Mouse (Mus musculus): ENCODE data around the gene Dph1. TPM values are rescaled to one million over a fixed set of nuclear protein-coding genes. Genes with fewer than 3 reads are reported as not detected.

Dph1 gene
- polyA plus RNA-seq (2015; fragmentation: Nextera tagmentation; extraction: Ambion mirVana), result 18.4 and 21.3 TPM in 2 replicates

- peak within 1 kb of the TSS; percentile 64 for H3K27ac ChIP-seq
- peaks cover 32% of the 10 kb centered on the region for H3K27me3 ChIP-seq (replicated peaks)
- H3K9me3 ChIP-seq, result no peaks in the 10 kb centered on the region
- WGBS, result 62% methylated on average over 5 of the region's 5 CpGs
- peaks cover 32% of the 10 kb centered on the region for H3K4me1 ChIP-seq
- H3K4me3 ChIP-seq (replicated peaks), result peak within 1 kb of the TSS; percentile 82
- peak within 1 kb of the TSS; percentile 62 for H3K9ac ChIP-seq
- ATAC-seq (ENCODE audit: insufficient read depth, low FRiP score, low read depth), result no peak
- H3K36me3 ChIP-seq, result no peaks in the 10 kb centered on the region
- peak within 1 kb of the TSS; percentile 79 for H3K4me2 ChIP-seq
These were observed at the start of gene Dph1 for GRCm38 (mm10) chr11:75190905-75191441. Gene Dph1, minus strand, starts transcription at chr11:75191241.

GRCm38 (mm10) chr11:75240158-75240934 is 49.3 kb upstream of the Dph1 start:
- Histone ChIP-seq H3K9me3 (no peaks in the 10 kb centered on the region), H3K36me3 (no peaks in the 10 kb centered on the region), H3K27me3 (replicated peaks) (no peaks in the 10 kb centered on the region), H3K27ac (no peak overlapping the region), H3K9ac (no peak overlapping the region), H3K4me2 (no peak overlapping the region), H3K4me1 (0 out of 2 replicates have a peak, but pooled peaks cover under 1% of the 10 kb centered on the region), H3K4me3 (replicated peaks) (no peak overlapping the region)
- 61% methylated on average over 13 of the region's 13 CpGs for WGBS
- no peak for ATAC-seq (ENCODE audit: insufficient read depth, low FRiP score, low read depth)

- Histone ChIP-seq H3K9me3 (no peaks in the 10 kb centered on the region), H3K36me3 (no peaks in the 10 kb centered on the region), H3K27me3 (replicated peaks) (0 out of 2 replicates have a peak, but pooled peaks cover 6% of the 10 kb centered on the region), H3K9ac (no peak overlapping the region), H3K4me3 (replicated peaks) (no peak overlapping the region), H3K27ac (no peak overlapping the region), H3K4me2 (no peak overlapping the region), H3K4me1 (no peaks in the 10 kb centered on the region)
- WGBS, result 11% methylated on average over 16 of the region's 16 CpGs
- ATAC-seq (ENCODE audit: insufficient read depth, low FRiP score, low read depth), result peak; percentile 79
These were observed 43.7 kb upstream of the Dph1 start for GRCm38 (mm10) chr11:75234745-75235144.

- ATAC-seq (ENCODE audit: insufficient read depth, low FRiP score, low read depth), result no peak
- Histone ChIP-seq H3K4me2 (no peak overlapping the region), H3K4me1 (no peaks in the 10 kb centered on the region), H3K4me3 (replicated peaks) (no peak overlapping the region), H3K27me3 (replicated peaks) (0 out of 2 replicates have a peak, but pooled peaks cover 6% of the 10 kb centered on the region), H3K27ac (no peak overlapping the region), H3K9me3 (no peaks in the 10 kb centered on the region), H3K36me3 (no peaks in the 10 kb centered on the region), H3K9ac (no peak overlapping the region)
- 68% methylated on average over 4 of the region's 4 CpGs for WGBS
These were observed 41.4 kb upstream of the Dph1 start for GRCm38 (mm10) chr11:75232434-75232833.

- Histone ChIP-seq H3K9ac (no peak overlapping the region), H3K4me1 (no peaks in the 10 kb centered on the region), H3K36me3 (no peaks in the 10 kb centered on the region), H3K4me2 (no peak overlapping the region), H3K4me3 (replicated peaks) (no peak overlapping the region), H3K27ac (no peak overlapping the region), H3K9me3 (no peaks in the 10 kb centered on the region), H3K27me3 (replicated peaks) (0 out of 2 replicates have a peak, but pooled peaks cover 6% of the 10 kb centered on the region)
- WGBS, result 13% methylated on average over 7 of the region's 7 CpGs
- no peak for ATAC-seq (ENCODE audit: insufficient read depth, low FRiP score, low read depth)
These were observed 40.7 kb upstream of the Dph1 start for GRCm38 (mm10) chr11:75231756-75232155.

GRCm38 (mm10) chr11:75230272-75230760 is 39.3 kb upstream of the Dph1 start:
- Histone ChIP-seq H3K9me3 (no peaks in the 10 kb centered on the region), H3K4me1 (no peaks in the 10 kb centered on the region), H3K36me3 (no peaks in the 10 kb centered on the region), H3K9ac (no peak overlapping the region), H3K4me2 (no peak overlapping the region), H3K4me3 (replicated peaks) (no peak overlapping the region), H3K27ac (no peak overlapping the region), H3K27me3 (replicated peaks) (0 out of 2 replicates have a peak, but pooled peaks cover 6% of the 10 kb centered on the region)
- ATAC-seq (ENCODE audit: insufficient read depth, low FRiP score, low read depth), result no peak
- WGBS, result 92% methylated on average over 6 of the region's 6 CpGs

- no peak overlapping the region for H3K9ac ChIP-seq
- no peak overlapping the region for H3K4me2 ChIP-seq
- H3K27me3 ChIP-seq (replicated peaks), result no peaks in the 10 kb centered on the region
- H3K4me3 ChIP-seq (replicated peaks), result no peak overlapping the region
- no peak overlapping the region for H3K27ac ChIP-seq
- H3K36me3 ChIP-seq, result no peaks in the 10 kb centered on the region
- no peaks in the 10 kb centered on the region for H3K4me1 ChIP-seq
- WGBS, result 54% methylated on average over 6 of the region's 6 CpGs
- ATAC-seq (ENCODE audit: insufficient read depth, low FRiP score, low read depth), result no peak
- no peaks in the 10 kb centered on the region for H3K9me3 ChIP-seq
These were observed 38.2 kb upstream of the Dph1 start for GRCm38 (mm10) chr11:75229289-75229688.

GRCm38 (mm10) chr11:75227632-75228031 is 36.6 kb upstream of the Dph1 start:
- WGBS, result 58% methylated on average over 3 of the region's 3 CpGs
- no peak for ATAC-seq (ENCODE audit: insufficient read depth, low FRiP score, low read depth)
- no peak overlapping the region for H3K4me3 ChIP-seq (replicated peaks)
- no peak overlapping the region for H3K9ac ChIP-seq
- H3K36me3 ChIP-seq, result no peaks in the 10 kb centered on the region
- H3K4me2 ChIP-seq, result no peak overlapping the region
- H3K4me1 ChIP-seq, result no peaks in the 10 kb centered on the region
- H3K9me3 ChIP-seq, result no peaks in the 10 kb centered on the region
- H3K27ac ChIP-seq, result no peak overlapping the region
- H3K27me3 ChIP-seq (replicated peaks), result no peaks in the 10 kb centered on the region

GRCm38 (mm10) chr11:75224835-75225234 is 33.8 kb upstream of the Dph1 start:
- no peaks in the 10 kb centered on the region for H3K9me3 ChIP-seq
- H3K4me3 ChIP-seq (replicated peaks), result no peak overlapping the region
- no peak for ATAC-seq (ENCODE audit: insufficient read depth, low FRiP score, low read depth)
- H3K9ac ChIP-seq, result no peak overlapping the region
- H3K27me3 ChIP-seq (replicated peaks), result no peaks in the 10 kb centered on the region
- WGBS, result 80% methylated on average over 4 of the region's 4 CpGs
- no peak overlapping the region for H3K4me2 ChIP-seq
- H3K4me1 ChIP-seq, result peaks cover 4% of the 10 kb centered on the region; the same call in 1 of the 2 replicates
- H3K27ac ChIP-seq, result no peak overlapping the region
- H3K36me3 ChIP-seq, result no peaks in the 10 kb centered on the region

GRCm38 (mm10) chr11:75224062-75224461 is 33.0 kb upstream of the Dph1 start:
- Histone ChIP-seq H3K4me2 (no peak overlapping the region), H3K4me3 (replicated peaks) (no peak overlapping the region), H3K9me3 (no peaks in the 10 kb centered on the region), H3K9ac (no peak overlapping the region), H3K4me1 (peaks cover 4% of the 10 kb centered on the region; the same call in 1 of the 2 replicates), H3K27me3 (replicated peaks) (no peaks in the 10 kb centered on the region), H3K36me3 (no peaks in the 10 kb centered on the region), H3K27ac (no peak overlapping the region)
- 83% methylated on average over 12 of the region's 12 CpGs for WGBS
- ATAC-seq (ENCODE audit: insufficient read depth, low FRiP score, low read depth), result no peak

GRCm38 (mm10) chr11:75220517-75221145 is 29.6 kb upstream of the Dph1 start:
- no peak overlapping the region for H3K4me2 ChIP-seq
- H3K4me1 ChIP-seq, result peaks cover 4% of the 10 kb centered on the region; the same call in 1 of the 2 replicates
- H3K27me3 ChIP-seq (replicated peaks), result no peaks in the 10 kb centered on the region
- WGBS, result 28% methylated on average over 6 of the region's 6 CpGs
- H3K27ac ChIP-seq, result no peak overlapping the region
- no peaks in the 10 kb centered on the region for H3K36me3 ChIP-seq
- H3K4me3 ChIP-seq (replicated peaks), result no peak overlapping the region
- H3K9ac ChIP-seq, result no peak overlapping the region
- ATAC-seq (ENCODE audit: insufficient read depth, low FRiP score, low read depth), result no peak
- no peaks in the 10 kb centered on the region for H3K9me3 ChIP-seq

- WGBS, result 25% methylated on average over 9 of the region's 9 CpGs
- Histone ChIP-seq H3K9ac (no peak overlapping the region), H3K36me3 (no peaks in the 10 kb centered on the region), H3K27ac (no peak overlapping the region; the same call in 1 of the 2 replicates), H3K27me3 (replicated peaks) (no peaks in the 10 kb centered on the region), H3K4me1 (peaks cover 4% of the 10 kb centered on the region; the same call in 1 of the 2 replicates), H3K9me3 (no peaks in the 10 kb centered on the region), H3K4me3 (replicated peaks) (no peak overlapping the region), H3K4me2 (peak overlapping the region; percentile 16; the same call in 1 of the 2 replicates)
- ATAC-seq (ENCODE audit: insufficient read depth, low FRiP score, low read depth), result no peak
These were observed 29.1 kb upstream of the Dph1 start for GRCm38 (mm10) chr11:75220115-75220514.

Measured in stomach, embryonic 15.5 days (tissue).